Mouse (Mus musculus) myocyte (in vitro differentiated cells): Measurements from ENCODE around the gene Med24.

ENCODE experiments used
- CEBPB ChIP-seq: IDR thresholded peaks from 2 replicates; pipeline ENCODE4 v1.6.1; 2011; ENCODE audit warnings: mild to moderate bottlenecking, moderate library complexity; ENCODE audit not compliant: poor library complexity, insufficient read depth, severe bottlenecking
- MAX ChIP-seq: IDR thresholded peaks from one replicate; pipeline ENCODE4 v1.6.1; 2011; ENCODE audit warnings: low read depth, mild to moderate bottlenecking, control low read depth
- POLR2A ChIP-seq: IDR thresholded peaks from one replicate; pipeline ENCODE4 v1.6.1; 2011; ENCODE audit warnings: low read depth, mild to moderate bottlenecking, control low read depth, moderate library complexity; ENCODE audit not compliant: insufficient read length
- POLR2AphosphoS2 ChIP-seq: IDR thresholded peaks from one replicate; pipeline ENCODE4 v1.6.1; 2011; ENCODE audit warnings: low read depth, control low read depth; ENCODE audit not compliant: insufficient read length
- TCF12 ChIP-seq: IDR thresholded peaks from one replicate; pipeline ENCODE4 v1.6.1; 2011; ENCODE audit warnings: mild to moderate bottlenecking, control low read depth; ENCODE audit not compliant: poor library complexity, insufficient read depth, severe bottlenecking

DNA sequence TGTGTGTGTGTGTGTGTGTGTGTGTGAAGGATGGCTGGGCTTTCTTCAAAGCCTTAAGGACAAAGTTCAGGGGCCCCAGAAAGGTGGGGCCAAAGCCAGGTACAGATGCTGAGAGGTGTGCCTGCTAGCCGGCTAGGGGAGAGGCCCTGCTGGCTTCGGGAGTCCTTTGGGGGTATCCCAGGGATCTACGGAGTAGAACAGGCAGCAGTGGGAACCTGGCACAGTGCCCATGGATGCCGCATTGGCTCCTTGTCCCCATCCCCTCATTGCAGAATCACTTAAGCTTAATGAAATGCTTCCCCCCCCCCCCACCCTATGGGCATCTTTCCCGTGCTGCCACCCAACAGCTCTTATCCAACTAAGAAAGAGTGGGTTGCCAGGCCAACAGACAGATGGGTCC lies 20.5 kb upstream of the Med24 start:
- no peak for TF ChIP-seq POLR2A
- no peak for TF ChIP-seq TCF12
- no peak for TF ChIP-seq POLR2AphosphoS2
- no peak for TF ChIP-seq CEBPB
- TF ChIP-seq MAX: no peak
